Mouse (Mus musculus) MEL (cell line): ENCODE measurements around the gene B3galnt2. TPM values are rescaled to one million over a fixed set of nuclear protein-coding genes. Genes with fewer than 3 reads are reported as not detected.

Source experiments
- DNase-seq: peaks from one replicate; pipeline ENCODE4 v3.0.0; 2011; ENCODE audit warnings: low read depth, low spot score
- H3K27ac ChIP-seq: 2 replicates; pipeline ENCODE4 v1.5.1; 2012; ENCODE audit warnings: low read depth, mild to moderate bottlenecking, control low read depth, low read length, moderate library complexity; ENCODE audit not compliant: control insufficient read depth
- H3K27me3 ChIP-seq, 2 experiments: fragments of 150-350 bp in 1 of 2; sonication (generic) in 1 of 2; 2 replicates each; pipeline ENCODE4 v1.6.1; 2012; ENCODE audit warnings: low read length in 2 of 2, mild to moderate bottlenecking in 2 of 2, improper control_type of control experiment in 1 of 2, moderate library complexity in 1 of 2; ENCODE audit not compliant: insufficient read depth in 2 of 2, control insufficient read depth in 1 of 2
- H3K36me3 ChIP-seq, 2 experiments: 2 replicates each; pipeline ENCODE4 v1.6.1; 2012 to 2014; ENCODE audit warnings: low read length in 2 of 2, improper control_type of control experiment in 1 of 2, inconsistent platforms in 1 of 2, mild to moderate bottlenecking in 1 of 2; ENCODE audit not compliant: insufficient read depth in 2 of 2, control insufficient read depth in 1 of 2
- H3K4me1 ChIP-seq, 2 experiments: fragments of 150-350 bp in 1 of 2; sonication (generic) in 1 of 2; 2 replicates each; pipeline ENCODE4 v1.6.1; 2012; ENCODE audit warnings: low read length in 2 of 2, improper control_type of control experiment in 1 of 2, mild to moderate bottlenecking in 1 of 2; ENCODE audit not compliant: insufficient read depth in 2 of 2, control insufficient read depth in 1 of 2
- H3K4me3 ChIP-seq, 2 experiments: fragments of 150-350 bp in 1 of 2; sonication (generic) in 1 of 2; 2 replicates each; pipeline ENCODE4 v1.5.1; 2012; ENCODE audit warnings: low read depth in 2 of 2, low read length in 2 of 2, mild to moderate bottlenecking in 2 of 2, moderate library complexity in 2 of 2, control low read depth in 1 of 2, improper control_type of control experiment in 1 of 2; ENCODE audit not compliant: control insufficient read depth in 1 of 2, insufficient read depth in 1 of 2
- H3K79me2 ChIP-seq: 2 replicates; pipeline ENCODE4 v1.6.1; 2012; ENCODE audit warnings: mild to moderate bottlenecking, low read length, moderate library complexity; ENCODE audit not compliant: control insufficient read depth, poor library complexity, insufficient read depth
- H3K9ac ChIP-seq: 2 replicates; pipeline ENCODE4 v1.6.1; 2012; ENCODE audit warnings: low read depth, mild to moderate bottlenecking, control low read depth, low read length, moderate library complexity; ENCODE audit not compliant: control insufficient read depth, poor library complexity, severe bottlenecking
- H3K9me3 ChIP-seq: fragments of 150-350 bp; sonication (generic); replicated peaks from 2 replicates; pipeline ENCODE4 v1.6.1; 2012; ENCODE audit warnings: mild to moderate bottlenecking, low read length, improper control_type of control experiment, moderate library complexity; ENCODE audit not compliant: insufficient read depth
- BHLHE40 ChIP-seq: IDR thresholded peaks from 2 replicates; pipeline ENCODE4 v1.6.1; 2012; ENCODE audit warnings: low read depth, mild to moderate bottlenecking, inconsistent platforms, low read length, improper control_type of control experiment, borderline replicate concordance
- CHD1 ChIP-seq: IDR thresholded peaks from 2 replicates; pipeline ENCODE4 v1.6.1; 2012; ENCODE audit warnings: low read depth, mild to moderate bottlenecking, inconsistent platforms, low read length, improper control_type of control experiment
- CHD2 ChIP-seq: IDR thresholded peaks from 2 replicates; pipeline ENCODE4 v1.6.1; 2011; ENCODE audit warnings: low read length, improper control_type of control experiment
- CTCF ChIP-seq, 3 experiments: IDR thresholded peaks in 2 of 3; conservative IDR thresholded peaks in 1 of 3; 2 replicates each; pipeline ENCODE4 v1.5.1; 2011 to 2012; ENCODE audit warnings: low read length in 3 of 3, low read depth in 2 of 3, mild to moderate bottlenecking in 2 of 3, improper control_type of control experiment in 1 of 3, inconsistent platforms in 1 of 3, mixed read lengths in 1 of 3, moderate library complexity in 1 of 3; ENCODE audit not compliant: control insufficient read depth in 1 of 3, insufficient read depth in 1 of 3, poor library complexity in 1 of 3, severe bottlenecking in 1 of 3
- ELF1 ChIP-seq: IDR thresholded peaks from 2 replicates; pipeline ENCODE4 v1.6.1; 2014; ENCODE audit warnings: low read depth, mild to moderate bottlenecking, inconsistent platforms, low read length, improper control_type of control experiment, moderate library complexity
- EP300 ChIP-seq, 2 experiments: IDR thresholded peaks; 2 replicates each; pipeline ENCODE4 v1.6.1; 2011; ENCODE audit warnings: improper control_type of control experiment in 2 of 2, low read length in 2 of 2, low read depth in 1 of 2, mild to moderate bottlenecking in 1 of 2
- ETS1 ChIP-seq: IDR thresholded peaks from 2 replicates; pipeline ENCODE4 v1.6.1; 2012; ENCODE audit warnings: low read depth, mild to moderate bottlenecking, inconsistent platforms, low read length, improper control_type of control experiment, moderate library complexity
- GATA1 ChIP-seq: IDR thresholded peaks from 2 replicates; pipeline ENCODE4 v1.6.1; 2011; ENCODE audit warnings: low read depth, low read length, improper control_type of control experiment
- JUND ChIP-seq: IDR thresholded peaks from 2 replicates; pipeline ENCODE4 v1.6.1; 2011; ENCODE audit warnings: low read depth, mild to moderate bottlenecking, improper control_type of control experiment, low read length
- KAT2A ChIP-seq: conservative IDR thresholded peaks from 2 replicates; pipeline ENCODE4 v1.6.1; 2012; ENCODE audit warnings: low read depth, low read length, improper control_type of control experiment, inconsistent platforms
- MAFK ChIP-seq: IDR thresholded peaks from 2 replicates; pipeline ENCODE4 v1.6.1; 2011; ENCODE audit warnings: low read depth, mild to moderate bottlenecking, low read length, improper control_type of control experiment, borderline replicate concordance
- MAX ChIP-seq: IDR thresholded peaks from 2 replicates; pipeline ENCODE4 v1.6.1; 2011; ENCODE audit warnings: low read length, improper control_type of control experiment
- MEF2A ChIP-seq: IDR thresholded peaks from 2 replicates; pipeline ENCODE4 v1.6.1; 2014; ENCODE audit warnings: low read depth, mild to moderate bottlenecking, inconsistent platforms, low read length, improper control_type of control experiment; ENCODE audit not compliant: poor library complexity, insufficient replicate concordance, severe bottlenecking; ENCODE audit errors: extremely low read depth
- NRF1 ChIP-seq: IDR thresholded peaks from 2 replicates; pipeline ENCODE4 v1.6.1; 2014; ENCODE audit warnings: low read depth, mild to moderate bottlenecking, inconsistent platforms, low read length, improper control_type of control experiment, moderate library complexity; ENCODE audit not compliant: poor library complexity, insufficient read depth, severe bottlenecking
- POLR2AphosphoS5 ChIP-seq: IDR thresholded peaks from 2 replicates; pipeline ENCODE4 v1.6.1; 2012; ENCODE audit warnings: low read depth, borderline replicate concordance, mild to moderate bottlenecking, inconsistent platforms, low read length, moderate library complexity, mixed read lengths
- RAD21 ChIP-seq: IDR thresholded peaks from 2 replicates; pipeline ENCODE4 v1.6.1; 2011; ENCODE audit warnings: mild to moderate bottlenecking, low read depth, low read length, improper control_type of control experiment
- RCOR1 ChIP-seq: IDR thresholded peaks from 2 replicates; pipeline ENCODE4 v1.6.1; 2012; ENCODE audit warnings: low read depth, mild to moderate bottlenecking, inconsistent platforms, low read length, improper control_type of control experiment
- SIN3A ChIP-seq: IDR thresholded peaks from 2 replicates; pipeline ENCODE4 v1.6.1; 2012; ENCODE audit warnings: low read length, improper control_type of control experiment, inconsistent platforms
- SMC3 ChIP-seq: IDR thresholded peaks from 2 replicates; pipeline ENCODE4 v1.6.1; 2011; ENCODE audit warnings: low read depth, low read length, improper control_type of control experiment
- TAL1 ChIP-seq: IDR thresholded peaks from 2 replicates; pipeline ENCODE4 v1.6.1; 2012; ENCODE audit warnings: mild to moderate bottlenecking, inconsistent platforms, low read length, moderate library complexity, mixed read lengths
- TCF12 ChIP-seq: IDR thresholded peaks from 2 replicates; pipeline ENCODE4 v1.6.1; 2014; ENCODE audit warnings: low read depth, mild to moderate bottlenecking, inconsistent platforms, low read length, improper control_type of control experiment, moderate library complexity
- UBTF ChIP-seq: IDR thresholded peaks from 2 replicates; pipeline ENCODE4 v1.6.1; 2012; ENCODE audit warnings: low read depth, mild to moderate bottlenecking, inconsistent platforms, low read length, improper control_type of control experiment, moderate library complexity, borderline replicate concordance; ENCODE audit not compliant: insufficient read depth
- USF1 ChIP-seq: IDR thresholded peaks from 2 replicates; pipeline ENCODE4 v1.6.1; 2014; ENCODE audit warnings: low read depth, mild to moderate bottlenecking, inconsistent platforms, low read length, improper control_type of control experiment, moderate library complexity
- ZC3H11A ChIP-seq: IDR thresholded peaks from 2 replicates; pipeline ENCODE4 v1.6.1; 2012; ENCODE audit warnings: low read depth, mild to moderate bottlenecking, inconsistent platforms, low read length, improper control_type of control experiment
- polyA plus RNA-seq, 2 experiments: library from polyadenylated mRNA; stranded (reverse) in 1 of 2; unstranded in 1 of 2; fragments of >175 nt in 1 of 2; fragments of >200 nt in 1 of 2; gene quantifications; 2 replicates each; pipeline versions ENCODE4 v1.2.1 to v1.2.4; 2012; ENCODE audit warnings: low replicate concordance in 2 of 2, low read depth in 1 of 2; ENCODE audit not compliant: insufficient read length in 2 of 2, insufficient read depth in 1 of 2, missing spikeins in 1 of 2
- total RNA-seq: library from RNA; depleted of rRNA; stranded (reverse); fragments of 300-350 nt; gene quantifications from 2 replicates; pipeline ENCODE4 v1.2.3, GENCODE M21; 2012

Gene B3galnt2
- total and polyA plus RNA-seq, 3 experiments: 61.7 to 73.8 TPM; not detected in 1

DNA sequence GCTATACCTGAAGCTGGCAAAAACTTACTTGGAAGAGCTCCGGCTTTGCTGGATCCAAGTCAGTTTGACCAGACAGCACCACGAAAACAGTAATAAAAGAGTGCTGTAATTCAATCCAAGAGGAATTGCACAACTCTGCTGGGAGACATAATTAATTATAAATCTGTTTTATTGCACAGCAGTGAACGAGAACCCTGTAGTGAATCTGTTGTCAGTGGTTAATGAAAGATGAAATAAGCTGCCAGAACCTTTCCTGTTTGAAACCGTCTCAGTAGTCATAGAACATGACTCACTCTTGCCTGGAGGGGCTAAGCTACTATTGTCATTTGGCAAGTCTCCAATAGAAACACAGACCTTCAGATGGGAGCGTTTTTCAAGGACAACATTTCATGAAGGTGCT lies 85.9 kb downstream of the B3galnt2 start:
- H3K27ac ChIP-seq: peak overlapping the region; percentile 85
- H3K4me3 ChIP-seq: peak overlapping the region; percentile 70 to 94
- no peaks in the 10 kb centered on the region for H3K27me3 ChIP-seq
- peak overlapping the region; percentile 75 for H3K9ac ChIP-seq
- TF ChIP-seq NRF1 (no peak), CTCF (IDR thresholded peaks at IDR 0.05 in 2 of 3, conservative IDR thresholded peaks at IDR 0.05 in 1 of 3; ENCODE audit: control insufficient read depth in 1 of 3, insufficient read depth in 1 of 3, low read depth in 2 of 3, low read length in 3 of 3, poor library complexity in 1 of 3, severe bottlenecking in 1 of 3) (no peak), UBTF (no peak), SMC3 (no peak), MAFK (no peak), POLR2AphosphoS5 (no peak), ELF1 (no peak), MEF2A (no peak), RCOR1 (no peak; the same call in 1 of the 2 replicates), JUND (peak; percentile 81; the same call in 1 of the 2 replicates), BHLHE40 (no peak), GATA1 (no peak), USF1 (no peak), TAL1 (no peak), CHD2 (no peak), EP300 (IDR thresholded peaks at IDR 0.05; ENCODE audit: low read depth in 1 of 2, low read length in 2 of 2) (peak in 1 of 2 experiments; percentile 27; a peak in 1 of 4 replicates), MAX (no peak), RAD21 (no peak), TCF12 (no peak), ETS1 (peak; percentile 69; the same call in 1 of the 2 replicates), CHD1 (no peak), KAT2A (no peak), ZC3H11A (no peak), SIN3A (0 out of 2 replicates have a peak, but pooled peaks have one; percentile 32)
- H3K4me1 ChIP-seq: peaks cover 2 to 8% of the 10 kb centered on the region in 2 experiments; a peak in 3 of 4 replicates
- DNase-seq: peak; percentile 85
- peaks cover 4 to 15% of the 10 kb centered on the region in 2 experiments; a peak in 3 of 4 replicates for H3K36me3 ChIP-seq
- peaks cover 25% of the 10 kb centered on the region for H3K79me2 ChIP-seq
- H3K9me3 ChIP-seq: no peaks in the 10 kb centered on the region
